Mouse (Mus musculus) CH12.LX (cell line): ENCODE results near the gene Pold1.

Source experiments
- CTCF ChIP-seq, 2 experiments: IDR thresholded peaks in 1 of 2; conservative IDR thresholded peaks in 1 of 2; 2 replicates each; pipeline ENCODE4 v1.5.1; 2011 to 2012; ENCODE audit warnings: low read depth in 2 of 2, low read length in 2 of 2, improper control_type of control experiment in 1 of 2, inconsistent platforms in 1 of 2, mild to moderate bottlenecking in 1 of 2, moderate library complexity in 1 of 2
- GABPA ChIP-seq: IDR thresholded peaks from 2 replicates; pipeline ENCODE4 v1.6.1; 2012; ENCODE audit warnings: low read depth, low read length, improper control_type of control experiment, inconsistent platforms; ENCODE audit not compliant: insufficient replicate concordance
- JUN ChIP-seq: IDR thresholded peaks from 2 replicates; pipeline ENCODE4 v1.6.1; 2011; ENCODE audit warnings: low read depth, mild to moderate bottlenecking, low read length, improper control_type of control experiment, moderate library complexity; ENCODE audit not compliant: insufficient read depth
- JUND ChIP-seq: conservative IDR thresholded peaks from 2 replicates; pipeline ENCODE4 v1.6.1; 2011; ENCODE audit warnings: low read depth, low read length, improper control_type of control experiment
- MAFK ChIP-seq: IDR thresholded peaks from 2 replicates; pipeline ENCODE4 v1.6.1; 2011; ENCODE audit warnings: low read length, improper control_type of control experiment; ENCODE audit not compliant: insufficient replicate concordance
- USF2 ChIP-seq: conservative IDR thresholded peaks from 2 replicates; pipeline ENCODE4 v1.6.1; 2011; ENCODE audit warnings: low read depth, low read length, improper control_type of control experiment

GRCm38 (mm10) chr7:44591348-44592116 is 42.9 kb upstream of the Pold1 start:
- no peak; a peak in 1 of 4 replicates for TF ChIP-seq CTCF (conservative IDR thresholded peaks at IDR 0.05 in 1 of 2, IDR thresholded peaks at IDR 0.05 in 1 of 2; ENCODE audit: low read depth in 2 of 2, low read length in 2 of 2)
- no peak for TF ChIP-seq USF2
- no peak for TF ChIP-seq JUND
- no peak for TF ChIP-seq GABPA
- TF ChIP-seq MAFK, result no peak
- no peak for TF ChIP-seq JUN
